Mouse (Mus musculus): ENCODE data around the gene Gnpda2. TPM values are rescaled to one million over a fixed set of nuclear protein-coding genes. Genes with fewer than 3 reads are reported as not detected.

The Gnpda2 gene
- polyA plus RNA-seq, 1 experiment, result 11.3 TPM

- Histone ChIP-seq H3K4me3 (replicated peaks; ENCODE audit: control insufficient read depth, low read depth, low read length) (no peak within 1 kb of the TSS), H3K4me1 (ENCODE audit: control insufficient read depth, insufficient read depth, low read length) (no peaks in the 10 kb centered on the region), H3K27ac (ENCODE audit: control insufficient read depth, insufficient read depth, low read depth, low read length, poor library complexity) (no peak within 1 kb of the TSS)
- WGBS, result 67% methylated on average over 4 of the region's 4 CpGs
- TF ChIP-seq POLR2A (IDR thresholded peaks at IDR 0.05; ENCODE audit: borderline replicate concordance, control insufficient read depth, low read depth, low read length) (no peak), CTCF (IDR thresholded peaks at IDR 0.05; ENCODE audit: control insufficient read depth, insufficient read depth, low read length) (no peak)
Observed at GRCm38 (mm10) chr5:69542489-69542888, 49.7 kb downstream of the Gnpda2 start, which contains the start of gene Yipf7. Gene Yipf7 (minus strand): TSS chr5:69542648.

GRCm38 (mm10) chr5:69541680-69542079, 50.5 kb downstream of the Gnpda2 start:
- WGBS, result 54% methylated on average over 1 of the region's 1 CpGs
- H3K27ac ChIP-seq (ENCODE audit: control insufficient read depth, insufficient read depth, low read depth, low read length, poor library complexity), result no peak overlapping the region

GRCm38 (mm10) chr5:69523944-69524343, 68.2 kb downstream of the Gnpda2 start:
- H3K27ac ChIP-seq (ENCODE audit: control insufficient read depth, insufficient read depth, low read depth, low read length, poor library complexity), result no peak overlapping the region
- no peaks in the 10 kb centered on the region for H3K4me1 ChIP-seq (ENCODE audit: control insufficient read depth, insufficient read depth, low read length)
- no peak for TF ChIP-seq POLR2A (IDR thresholded peaks at IDR 0.05; ENCODE audit: borderline replicate concordance, control insufficient read depth, low read depth, low read length)
- no peak for TF ChIP-seq CTCF (IDR thresholded peaks at IDR 0.05; ENCODE audit: control insufficient read depth, insufficient read depth, low read length)
- no peak overlapping the region for H3K4me3 ChIP-seq (replicated peaks; ENCODE audit: control insufficient read depth, low read depth, low read length)

More at GRCm38 (mm10) chr5:69541680-69542079, 50.5 kb downstream of the Gnpda2 start:
- H3K4me1 ChIP-seq (ENCODE audit: control insufficient read depth, insufficient read depth, low read length), result no peaks in the 10 kb centered on the region
- H3K4me3 ChIP-seq (replicated peaks; ENCODE audit: control insufficient read depth, low read depth, low read length), result no peak overlapping the region
- TF ChIP-seq CTCF (IDR thresholded peaks at IDR 0.05; ENCODE audit: control insufficient read depth, insufficient read depth, low read length) (no peak), POLR2A (IDR thresholded peaks at IDR 0.05; ENCODE audit: borderline replicate concordance, control insufficient read depth, low read depth, low read length) (no peak)

Other genes starting within 250 kb of the Gnpda2 start
- 4.0 TPM in 1 of 2 replicates, not detected in the other for gene Yipf7, start 49.7 kb downstream of the Gnpda2 start, polyA plus RNA-seq (2011; ENCODE audit: insufficient read depth, insufficient read length, low replicate concordance, missing spikeins)
- gene Guf1, start 35.4 kb downstream of the Gnpda2 start, polyA plus RNA-seq (2011; ENCODE audit: insufficient read depth, insufficient read length, low replicate concordance, missing spikeins), result 10.4 and 13.1 TPM in 2 replicates

Data from bone marrow, adult 2 months (tissue).